Mouse (Mus musculus) thymus, adult 2 months (tissue): ENCODE results near the gene Abca1.

Source experiments
- CTCF ChIP-seq: fragments of 200-500 bp; IDR thresholded peaks from 2 replicates; pipeline ENCODE4 v1.5.1; 2012; ENCODE audit warnings: mild to moderate bottlenecking, control low read depth, low read length, moderate library complexity, borderline replicate concordance; ENCODE audit not compliant: control insufficient read depth, poor library complexity, insufficient read depth; ENCODE audit errors: extremely low read depth
- POLR2A ChIP-seq: fragments of 200-500 bp; IDR thresholded peaks from 2 replicates; pipeline ENCODE4 v1.6.1; 2012; ENCODE audit warnings: mild to moderate bottlenecking, low read length, control low read depth, moderate library complexity; ENCODE audit not compliant: control insufficient read depth, poor library complexity, insufficient read depth; ENCODE audit errors: extremely low read depth

GRCm38 (mm10) chr4:53078793-53079310 lies 80.8 kb downstream of the Abca1 start:
- TF ChIP-seq CTCF (no peak), POLR2A (no peak)
